Mouse (Mus musculus) myocyte (in vitro differentiated cells): ENCODE data around the gene Cdh1. TPM values are rescaled to one million over a fixed set of nuclear protein-coding genes. Genes with fewer than 3 reads are reported as not detected.
"Not testable (repeated sequence)": the region's sequence is repeated elsewhere in the genome, so short reads cannot be mapped to it uniquely, and the experiment has no call there.

Experiments
- H3K27me3 ChIP-seq: one replicate; pipeline ENCODE4 v1.6.1; 2011; ENCODE audit not compliant: control insufficient read depth, insufficient read depth, insufficient read length
- H3K36me3 ChIP-seq: one replicate; pipeline ENCODE4 v1.6.1; 2011; ENCODE audit not compliant: control insufficient read depth, insufficient read depth
- H3K4me2 ChIP-seq: one replicate; pipeline ENCODE4 v1.6.1; 2011; ENCODE audit warnings: low read depth, control low read depth
- H3K4me3 ChIP-seq: one replicate; pipeline ENCODE4 v1.5.1; 2011; ENCODE audit warnings: mild to moderate bottlenecking, control low read depth, moderate library complexity
- H3K79me2 ChIP-seq: one replicate; pipeline ENCODE4 v1.6.1; 2011; ENCODE audit not compliant: control insufficient read depth, insufficient read depth
- H3ac ChIP-seq: one replicate; pipeline ENCODE4 v1.6.1; 2011; ENCODE audit not compliant: control insufficient read depth, insufficient read length
- CEBPB ChIP-seq: IDR thresholded peaks from 2 replicates; pipeline ENCODE4 v1.6.1; 2011; ENCODE audit warnings: mild to moderate bottlenecking, moderate library complexity; ENCODE audit not compliant: poor library complexity, insufficient read depth, severe bottlenecking
- E2F4 ChIP-seq: IDR thresholded peaks from one replicate; pipeline ENCODE4 v1.6.1; 2011; ENCODE audit warnings: mild to moderate bottlenecking, control low read depth, moderate library complexity; ENCODE audit not compliant: insufficient read depth
- MAX ChIP-seq: IDR thresholded peaks from one replicate; pipeline ENCODE4 v1.6.1; 2011; ENCODE audit warnings: low read depth, mild to moderate bottlenecking, control low read depth
- MYOD1 ChIP-seq, 3 experiments: IDR thresholded peaks; one replicate each; pipeline ENCODE4 v1.6.1; 2011; ENCODE audit warnings: control low read depth in 2 of 3, low read depth in 2 of 3, mild to moderate bottlenecking in 2 of 3, moderate library complexity in 1 of 3; ENCODE audit not compliant: insufficient read length in 2 of 3, control insufficient read depth in 1 of 3
- MYOG ChIP-seq, 3 experiments: IDR thresholded peaks; one replicate each; pipeline ENCODE4 v1.6.1; 2011; ENCODE audit warnings: control low read depth in 2 of 3, low read depth in 2 of 3, mild to moderate bottlenecking in 2 of 3; ENCODE audit not compliant: insufficient read length in 2 of 3, control insufficient read depth in 1 of 3, insufficient read depth in 1 of 3
- POLR2A ChIP-seq: IDR thresholded peaks from one replicate; pipeline ENCODE4 v1.6.1; 2011; ENCODE audit warnings: low read depth, mild to moderate bottlenecking, control low read depth, moderate library complexity; ENCODE audit not compliant: insufficient read length
- POLR2AphosphoS2 ChIP-seq: IDR thresholded peaks from one replicate; pipeline ENCODE4 v1.6.1; 2011; ENCODE audit warnings: low read depth, control low read depth; ENCODE audit not compliant: insufficient read length
- REST ChIP-seq: IDR thresholded peaks from one replicate; pipeline ENCODE4 v1.6.1; 2011; ENCODE audit warnings: mild to moderate bottlenecking, control low read depth, moderate library complexity; ENCODE audit not compliant: insufficient read depth, insufficient read length
- SRF ChIP-seq: IDR thresholded peaks from one replicate; pipeline ENCODE4 v1.6.1; 2011; ENCODE audit warnings: low read depth; ENCODE audit not compliant: control insufficient read depth, insufficient read length
- TCF12 ChIP-seq: IDR thresholded peaks from one replicate; pipeline ENCODE4 v1.6.1; 2011; ENCODE audit warnings: mild to moderate bottlenecking, control low read depth; ENCODE audit not compliant: poor library complexity, insufficient read depth, severe bottlenecking
- TCF3 ChIP-seq: IDR thresholded peaks from one replicate; pipeline ENCODE4 v1.6.1; 2011; ENCODE audit warnings: low read depth, control low read depth; ENCODE audit not compliant: insufficient read length
- USF1 ChIP-seq: IDR thresholded peaks from one replicate; pipeline ENCODE4 v1.6.1; 2011; ENCODE audit warnings: low read depth, mild to moderate bottlenecking, control low read depth, moderate library complexity
- polyA plus RNA-seq: library from polyadenylated mRNA; unstranded; fragments of >200 nt; fragmentation: generic; extraction: Trizol; gene quantifications from one replicate; pipeline ENCODE4 v1.2.1, GENCODE M21; 2012; ENCODE audit warnings: missing spikeins

Cdh1 gene
- polyA plus RNA-seq, 1 experiment, result 0.11 TPM

DNA sequence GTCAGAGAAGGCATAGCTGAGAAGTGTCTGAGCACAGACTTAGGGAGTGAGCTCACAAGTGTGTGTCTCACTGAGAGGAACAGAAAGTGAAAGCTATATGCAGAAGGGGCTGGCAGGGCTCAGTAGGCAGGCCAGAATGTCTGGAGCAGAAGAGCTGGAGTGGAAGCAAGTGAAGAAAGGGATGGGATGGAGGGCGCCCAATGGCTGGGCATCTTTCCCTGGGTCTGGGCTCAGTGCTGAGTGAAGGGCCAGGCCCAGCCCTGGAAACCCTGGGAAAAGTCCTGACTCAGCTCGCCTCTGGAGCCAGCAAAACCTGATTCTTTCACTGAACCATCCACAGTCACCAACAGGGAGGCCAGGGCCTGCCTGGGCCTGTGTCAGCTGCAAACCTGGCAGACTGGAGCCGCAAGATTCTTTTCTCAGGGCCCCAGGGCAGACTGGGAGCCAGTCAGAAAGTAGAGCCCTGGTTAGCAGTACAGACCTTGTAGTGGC lies 39.4 kb upstream of the Cdh1 start:
- Histone ChIP-seq H3K27me3 (no peaks in the 10 kb centered on the region), H3ac (no peak overlapping the region), H3K79me2 (no peaks in the 10 kb centered on the region), H3K4me3 (no peak overlapping the region), H3K36me3 (no peaks in the 10 kb centered on the region), H3K4me2 (no peak overlapping the region)
- TF ChIP-seq POLR2AphosphoS2 (no peak), MYOG (IDR thresholded peaks at IDR 0.05; ENCODE audit: control insufficient read depth in 1 of 3, insufficient read depth in 1 of 3, insufficient read length in 2 of 3, low read depth in 2 of 3) (peak in 1 of 3 experiments; percentile 14)

DNA sequence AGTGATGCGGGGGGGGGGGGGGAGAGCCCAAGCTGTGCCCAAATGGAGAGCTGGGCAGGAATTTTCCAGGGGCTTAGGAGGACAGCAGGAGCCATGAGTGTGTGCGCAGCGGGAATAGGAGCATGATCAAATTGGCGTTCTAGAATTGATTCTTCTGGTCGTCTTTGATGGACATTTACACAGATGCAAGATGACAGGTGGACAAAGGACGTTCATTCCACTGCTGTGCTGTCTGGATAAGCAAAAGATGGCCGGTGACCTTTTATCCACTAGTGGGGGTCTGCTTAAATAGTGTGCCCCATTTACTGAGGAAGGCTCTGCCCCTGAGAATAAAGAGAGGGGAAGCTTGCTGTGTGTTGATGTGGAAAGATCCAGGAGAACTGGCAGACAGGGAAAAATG lies 34.1 kb upstream of the Cdh1 start:
- Histone ChIP-seq H3K79me2 (no peaks in the 10 kb centered on the region), H3ac (no peak overlapping the region), H3K4me2 (no peak overlapping the region), H3K4me3 (no peak overlapping the region), H3K27me3 (no peaks in the 10 kb centered on the region), H3K36me3 (no peaks in the 10 kb centered on the region)
- TF ChIP-seq MAX (no peak), REST (no peak), USF1 (no peak), MYOD1 (IDR thresholded peaks at IDR 0.05; ENCODE audit: control insufficient read depth in 1 of 3, insufficient read length in 2 of 3, low read depth in 2 of 3) (no peak), TCF12 (no peak), TCF3 (no peak), POLR2AphosphoS2 (no peak), MYOG (IDR thresholded peaks at IDR 0.05; ENCODE audit: control insufficient read depth in 1 of 3, insufficient read depth in 1 of 3, insufficient read length in 2 of 3, low read depth in 2 of 3) (no peak), E2F4 (no peak), CEBPB (no peak), POLR2A (no peak), SRF (no peak)

DNA sequence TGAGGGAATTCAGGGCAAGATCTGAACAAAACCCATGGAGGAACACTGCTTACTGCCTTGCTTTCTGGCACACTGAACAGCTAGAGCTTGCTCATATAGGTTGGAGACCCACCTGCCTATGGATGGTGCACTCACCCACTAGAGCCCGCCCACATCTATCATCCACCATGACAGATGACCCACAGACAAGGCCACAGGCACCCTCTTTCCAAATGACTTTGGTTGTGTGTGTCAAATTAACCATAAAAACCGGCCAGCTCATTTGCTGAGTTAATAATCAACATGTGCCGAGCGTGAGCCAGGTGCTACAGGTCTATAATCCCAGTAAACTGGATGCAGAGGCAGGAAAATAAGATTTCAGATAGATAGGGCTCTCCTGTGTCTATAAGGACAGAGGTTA lies 32.8 kb upstream of the Cdh1 start:
- Histone ChIP-seq H3K79me2 (no peaks in the 10 kb centered on the region), H3K27me3 (no peaks in the 10 kb centered on the region), H3K4me3 (no peak overlapping the region), H3K4me2 (no peak overlapping the region), H3K36me3 (no peaks in the 10 kb centered on the region), H3ac (no peak overlapping the region)
- TF ChIP-seq TCF12 (no peak), SRF (no peak), MAX (no peak), MYOG (IDR thresholded peaks at IDR 0.05; ENCODE audit: control insufficient read depth in 1 of 3, insufficient read depth in 1 of 3, insufficient read length in 2 of 3, low read depth in 2 of 3) (no peak), REST (no peak), CEBPB (no peak), TCF3 (no peak), POLR2AphosphoS2 (no peak), E2F4 (no peak), POLR2A (no peak), MYOD1 (IDR thresholded peaks at IDR 0.05; ENCODE audit: control insufficient read depth in 1 of 3, insufficient read length in 2 of 3, low read depth in 2 of 3) (no peak), USF1 (no peak)

DNA sequence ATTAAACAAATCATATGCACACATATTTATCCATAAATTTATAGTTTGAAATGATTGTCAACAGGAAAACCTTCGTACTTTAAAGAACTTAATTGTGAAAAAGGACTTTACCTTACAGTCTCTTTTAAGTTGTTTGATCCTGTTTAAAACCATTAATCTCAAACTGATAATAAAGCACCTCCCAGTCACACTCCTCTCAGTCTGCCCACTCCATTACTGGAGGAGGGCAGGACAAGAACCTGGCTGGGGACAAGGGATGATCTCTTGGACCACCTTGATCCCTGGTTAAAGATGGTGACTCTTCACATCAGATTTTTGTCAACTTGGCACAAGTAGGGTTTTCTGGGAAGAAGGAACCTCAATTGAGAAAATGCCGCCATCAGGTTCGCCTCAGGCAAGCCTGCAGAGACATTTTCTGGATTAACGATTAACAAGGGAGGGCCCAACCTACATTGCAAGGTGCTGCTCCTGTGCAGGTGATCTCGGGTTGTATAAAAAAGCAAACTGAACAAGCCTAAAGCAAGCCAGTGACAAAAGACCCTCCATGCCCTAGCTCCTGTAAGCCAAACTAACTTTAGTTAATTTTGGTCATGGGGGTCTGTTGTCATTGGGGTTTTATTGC lies 31.5 kb upstream of the Cdh1 start:
- Histone ChIP-seq H3ac (no peak overlapping the region), H3K4me2 (no peak overlapping the region), H3K79me2 (no peaks in the 10 kb centered on the region), H3K36me3 (no peaks in the 10 kb centered on the region), H3K4me3 (no peak overlapping the region), H3K27me3 (no peaks in the 10 kb centered on the region)
- no peak for TF ChIP-seq CEBPB
- TF ChIP-seq USF1, result no peak

DNA sequence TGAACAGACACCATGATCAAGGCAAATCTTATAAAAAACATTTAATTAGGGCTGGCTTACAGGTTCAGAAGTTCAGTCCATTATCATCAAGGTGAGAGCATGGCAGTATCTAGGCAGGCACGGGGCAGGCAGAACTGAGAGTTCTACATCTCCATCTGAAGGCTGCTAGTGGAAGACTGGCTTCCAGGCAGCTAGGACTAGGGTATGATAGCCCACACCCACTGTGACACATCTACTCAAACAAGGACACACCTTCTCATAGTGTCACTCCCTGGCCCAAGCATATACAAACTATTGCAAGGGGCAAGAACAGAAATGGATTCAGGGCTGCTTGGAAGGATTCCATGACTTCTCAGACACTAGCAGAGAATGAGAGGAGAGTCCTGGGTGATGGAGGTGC lies 31.0 kb upstream of the Cdh1 start:
- H3K27me3 ChIP-seq, H3K4me3 ChIP-seq, H3K4me2 ChIP-seq, H3K79me2 ChIP-seq, H3ac ChIP-seq, H3K36me3 ChIP-seq: not testable (repeated sequence)

DNA sequence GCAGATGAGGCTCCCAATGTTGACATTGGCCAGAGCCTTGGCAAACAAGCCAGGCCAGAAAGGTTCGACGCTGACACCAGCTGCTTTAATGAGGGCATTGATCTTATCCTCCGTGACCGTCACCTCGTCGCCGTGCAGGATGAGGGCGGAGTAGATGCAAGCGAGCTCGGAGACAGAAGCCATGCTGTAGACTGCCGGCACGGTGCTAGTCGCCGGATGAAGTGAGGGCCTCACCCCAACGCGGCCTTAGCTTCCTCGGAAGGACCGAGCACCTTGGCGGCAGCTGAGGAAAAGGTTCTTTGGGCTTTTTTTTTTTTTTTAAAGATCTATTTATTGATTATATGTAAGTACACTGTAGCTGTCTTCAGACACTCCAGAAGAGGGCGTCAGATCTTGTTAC lies 30.0 kb upstream of the Cdh1 start, which contains the start of gene Gm10073:
Gene Gm10073 (minus strand): TSS at position 294 of the 400 bp plus-strand sequence.
- not testable (repeated sequence) for H3ac ChIP-seq, H3K4me2 ChIP-seq, H3K27me3 ChIP-seq, H3K36me3 ChIP-seq, H3K79me2 ChIP-seq, H3K4me3 ChIP-seq
